In the genomic region with DNA sequence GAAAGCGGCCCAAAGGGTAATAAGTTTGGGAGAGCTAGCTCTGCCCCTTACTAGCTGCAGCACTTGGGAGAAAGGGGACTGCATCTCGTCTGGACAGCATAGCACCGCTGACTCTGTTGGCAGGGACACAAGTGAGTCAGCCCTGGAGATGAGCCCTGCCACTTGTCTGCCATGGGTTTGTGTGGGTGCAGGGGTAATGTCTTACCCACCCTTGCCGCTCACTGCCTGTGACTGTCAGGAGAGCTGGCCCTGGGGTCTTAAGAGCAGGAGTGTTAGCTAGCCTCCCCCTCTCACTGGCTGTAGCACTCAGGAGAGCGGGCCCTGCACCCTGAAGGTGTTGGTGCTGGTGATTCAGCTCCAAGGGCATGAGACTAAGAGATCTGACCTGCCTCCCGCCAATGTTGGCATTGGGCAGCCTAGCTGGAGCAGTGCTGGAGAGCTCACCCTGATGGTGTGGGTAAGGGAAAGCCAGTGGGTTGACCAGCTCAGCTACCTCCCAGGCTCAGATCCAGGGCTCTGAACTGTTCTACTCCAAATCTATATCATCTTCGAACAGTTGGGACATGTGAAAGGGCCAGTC, we compare ENCODE assay signal across 18 mouse cellular contexts.
A peak's percentile ranks its signal among the peaks of the same experiment; 100 is the strongest.
DNase-seq lines count a peak whose midpoint lies in the region; ATAC-seq lines count a peak whose summit lies in the region.
"Had no signal": no experiment of that assay in that cellular context is flagged by ENCODE, and none has a peak within 500 bp of the region (broad histone marks: within the 10 kb centered on the region; RNA-seq: fewer than 3 reads in every experiment).

No protein-coding gene starts in this region.

- WGBS in midbrain, embryonic 15.5 days, result 91% methylated on average over 7 of the region's 7 CpGs
- WGBS in midbrain, embryonic 14.5 days, result 90% methylated on average over 7 of the region's 7 CpGs

- no peaks in the 10 kb centered on the region for H3K36me3 ChIP-seq in midbrain, embryonic 15.5 days (replicated peaks)
- no peaks in the 10 kb centered on the region for H3K36me3 ChIP-seq in midbrain, embryonic 14.5 days (ENCODE audit: control insufficient read depth, insufficient read depth, low read length)
- H3K36me3 ChIP-seq: hindbrain, embryonic 15.5 days had no signal

- DNase-seq in heart, adult 11 months, result peak; percentile 89
- no peak for DNase-seq in heart, postnatal 36 days
- DNase-seq in midbrain, embryonic 14.5 days, result no peak
- DNase-seq in adrenal gland, adult 8-10 months, result peak; percentile 52
- no peak for DNase-seq in thymus, postnatal 25 days
- DNase-seq in liver, result no peak
- DNase-seq: cerebellum, adult 11 months; gastrocnemius, adult 2 months; heart, adult 2 months; heart, postnatal 10 days; kidney, adult 18-20 months; lung, adult 2 months; lung, postnatal 36 days; thymus, adult 18-20 months had no signal

- no peaks in the 10 kb centered on the region for H3K4me1 ChIP-seq in midbrain, embryonic 15.5 days
- H3K4me1 ChIP-seq in midbrain, embryonic 14.5 days (ENCODE audit: control insufficient read depth, insufficient read depth, low read length), result no peaks in the 10 kb centered on the region
- H3K4me1 ChIP-seq: hindbrain, embryonic 15.5 days had no signal

- intact Hi-C loops in heart, postnatal 36 days (cut with DNase I), result no loop called here

- H3K9me3 ChIP-seq in midbrain, embryonic 15.5 days, result no peaks in the 10 kb centered on the region
- no peaks in the 10 kb centered on the region for H3K9me3 ChIP-seq in midbrain, embryonic 14.5 days (ENCODE audit: control insufficient read depth, low read length)
- H3K9me3 ChIP-seq: hindbrain, embryonic 15.5 days had no signal

- 0 out of 2 replicates have a peak, but pooled peaks have one; percentile 20 for ATAC-seq in midbrain, embryonic 15.5 days (replicated peaks)
- ATAC-seq in midbrain, embryonic 14.5 days (ENCODE audit: low FRiP score, low TSS enrichment), result no peak
- ATAC-seq: forebrain, embryonic 14.5 days had no signal

- no peak overlapping the region for H3K4me2 ChIP-seq in midbrain, embryonic 15.5 days
- no peak overlapping the region for H3K4me2 ChIP-seq in midbrain, embryonic 14.5 days (ENCODE audit: low read length)
- H3K4me2 ChIP-seq: hindbrain, embryonic 15.5 days; liver, embryonic 11.5 days had no signal

- no peaks in the 10 kb centered on the region for H3K27me3 ChIP-seq in midbrain, embryonic 15.5 days (replicated peaks)
- no peaks in the 10 kb centered on the region for H3K27me3 ChIP-seq in midbrain, embryonic 14.5 days (ENCODE audit: control insufficient read depth, insufficient read depth, low read length)
- H3K27me3 ChIP-seq: hindbrain, embryonic 15.5 days had no signal

- H3K27ac ChIP-seq in midbrain, embryonic 15.5 days, result no peak overlapping the region
- no peak overlapping the region for H3K27ac ChIP-seq in midbrain, embryonic 14.5 days (replicated peaks; ENCODE audit: low read depth, low read length)
- H3K27ac ChIP-seq: gastrocnemius, adult 2 months; heart, adult 2 months; hindbrain, embryonic 15.5 days had no signal

- no peak overlapping the region for H3K4me3 ChIP-seq in midbrain, embryonic 15.5 days
- no peak overlapping the region for H3K4me3 ChIP-seq in midbrain, embryonic 14.5 days (replicated peaks; ENCODE audit: low read depth, low read length)
- H3K4me3 ChIP-seq: gastrocnemius, adult 2 months; heart, adult 2 months; hindbrain, embryonic 15.5 days had no signal

- no peak overlapping the region for H3K9ac ChIP-seq in midbrain, embryonic 15.5 days
- no peak overlapping the region for H3K9ac ChIP-seq in midbrain, embryonic 14.5 days (replicated peaks; ENCODE audit: low read length)
- H3K9ac ChIP-seq: hindbrain, embryonic 15.5 days had no signal

Comparison
In these comparisons a context has a peak if more than half of its experiments do, and no peak if none do; other contexts are left out.
1. DNase-seq: peak in heart, adult 11 months (single experiment) and adrenal gland, adult 8-10 months (single experiment); none in heart, postnatal 36 days (0 of 2), midbrain, embryonic 14.5 days (single experiment), thymus, postnatal 25 days (single experiment) and liver (single experiment).